Mouse (Mus musculus): Measurements from ENCODE around the gene Zfp146. TPM values are rescaled to one million over a fixed set of nuclear protein-coding genes. Genes with fewer than 3 reads are reported as not detected.
"Not testable (repeated sequence)": the region's sequence is repeated elsewhere in the genome, so short reads cannot be mapped to it uniquely, and the experiment has no call there.

Zfp146 gene
- 20.3 and 21.1 TPM in 2 replicates for polyA plus RNA-seq (2016; fragmentation: Nextera tagmentation; extraction: Ambion mirVana)

- Histone ChIP-seq H3K4me1 (peaks cover 12% of the 10 kb centered on the region), H3K27me3 (ENCODE audit: poor library complexity, severe bottlenecking) (no peaks in the 10 kb centered on the region), H3K27ac (peak within 1 kb of the TSS; percentile 98), H3K36me3 (replicated peaks) (peaks cover 37% of the 10 kb centered on the region), H3K4me3 (peak within 1 kb of the TSS; percentile 79), H3K9me3 (peaks cover 38% of the 10 kb centered on the region)
- under 1% methylated on average over 36 of the region's 36 CpGs for WGBS
- DNase-seq (ENCODE audit: extremely low spot score, low spot score) = peak; percentile 93
These were observed at the start of gene Zfp146 for GRCm38 (mm10) chr7:30169583-30170282. TSS of gene Zfp146 (minus strand) at chr7:30169750.

- WGBS = 79% methylated on average over 2 of the region's 2 CpGs
These were observed 47.7 kb upstream of the Zfp146 start for GRCm38 (mm10) chr7:30217277-30217676.

GRCm38 (mm10) chr7:30216723-30217151 is 47.2 kb upstream of the Zfp146 start:
- Histone ChIP-seq H3K36me3 (replicated peaks) (no peaks in the 10 kb centered on the region), H3K27me3 (ENCODE audit: poor library complexity, severe bottlenecking) (no peaks in the 10 kb centered on the region), H3K4me1 (peaks cover 20% of the 10 kb centered on the region), H3K4me3 (peak overlapping the region; percentile 36), H3K27ac (peak overlapping the region; percentile 73), H3K9me3 (no peaks in the 10 kb centered on the region)
- peak; percentile 87 for DNase-seq (ENCODE audit: extremely low spot score, low spot score)
- WGBS = under 1% methylated on average over 16 of the region's 16 CpGs

More at GRCm38 (mm10) chr7:30217277-30217676, 47.7 kb upstream of the Zfp146 start:
- H3K4me1 ChIP-seq = peaks cover 20% of the 10 kb centered on the region
- peaks cover 2% of the 10 kb centered on the region for H3K36me3 ChIP-seq (replicated peaks)
- H3K4me3 ChIP-seq = no peak overlapping the region
- no peaks in the 10 kb centered on the region for H3K9me3 ChIP-seq
- H3K27me3 ChIP-seq (ENCODE audit: poor library complexity, severe bottlenecking) = no peaks in the 10 kb centered on the region
- no peak overlapping the region for H3K27ac ChIP-seq
- DNase-seq (ENCODE audit: extremely low spot score, low spot score) = no peak

DNA sequence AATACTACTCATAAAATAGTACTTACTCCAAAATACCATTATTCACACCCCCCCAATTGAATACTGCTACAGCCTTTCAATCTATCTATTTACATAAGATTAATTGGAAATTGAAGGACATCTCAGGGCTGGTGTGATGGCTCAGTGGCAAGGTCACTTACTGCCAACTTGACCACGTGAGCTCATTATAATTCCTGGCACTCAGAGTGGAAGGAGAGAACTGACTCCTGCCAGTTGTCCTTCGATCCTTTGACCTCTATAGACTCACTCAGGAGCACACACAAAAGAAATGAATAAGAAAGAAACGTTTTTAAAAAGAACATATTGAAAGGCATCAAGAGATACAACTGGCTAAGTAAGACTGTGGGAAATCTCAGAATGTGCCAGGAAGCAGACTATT is 46.3 kb upstream of the Zfp146 start:
- H3K9me3 ChIP-seq = no peaks in the 10 kb centered on the region
- no peak overlapping the region for H3K4me3 ChIP-seq
- 89% methylated on average over 3 of the region's 3 CpGs for WGBS
- H3K27ac ChIP-seq = no peak overlapping the region
- H3K27me3 ChIP-seq (ENCODE audit: poor library complexity, severe bottlenecking) = no peaks in the 10 kb centered on the region
- H3K36me3 ChIP-seq (replicated peaks) = no peaks in the 10 kb centered on the region
- H3K4me1 ChIP-seq = peaks cover 23% of the 10 kb centered on the region
- no peak for DNase-seq (ENCODE audit: extremely low spot score, low spot score)

- DNase-seq (ENCODE audit: extremely low spot score, low spot score) = no peak
- Histone ChIP-seq H3K9me3 (no peaks in the 10 kb centered on the region), H3K36me3 (replicated peaks) (no peaks in the 10 kb centered on the region), H3K27me3 (ENCODE audit: poor library complexity, severe bottlenecking) (no peaks in the 10 kb centered on the region), H3K27ac (no peak overlapping the region), H3K4me3 (no peak overlapping the region), H3K4me1 (peaks cover 8% of the 10 kb centered on the region)
- WGBS = 92% methylated on average over 3 of the region's 3 CpGs
These were observed 44.3 kb upstream of the Zfp146 start for GRCm38 (mm10) chr7:30213881-30214280.

DNA sequence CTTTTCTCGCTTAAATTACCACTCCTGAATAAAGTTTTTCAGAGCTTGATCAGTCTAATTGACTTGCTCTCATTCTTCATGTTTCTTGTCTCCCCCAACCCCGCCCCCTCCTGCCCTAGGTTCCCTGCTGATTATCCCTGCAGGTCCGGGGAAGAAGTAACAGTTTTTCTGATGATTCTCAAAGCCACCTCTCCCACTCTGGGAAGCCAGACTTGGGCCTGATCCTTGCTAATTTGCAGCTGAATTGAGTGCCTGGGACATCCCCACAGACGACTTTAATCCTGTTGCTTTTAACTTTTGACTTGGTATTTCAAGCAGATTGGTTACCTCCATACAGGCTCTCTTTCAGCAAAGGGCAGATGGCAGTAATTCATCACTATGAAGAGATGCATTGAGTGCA is 41.5 kb upstream of the Zfp146 start:
- Histone ChIP-seq H3K27ac (no peak overlapping the region), H3K27me3 (ENCODE audit: poor library complexity, severe bottlenecking) (no peaks in the 10 kb centered on the region), H3K4me1 (0 out of 2 replicates have a peak, but pooled peaks cover 3% of the 10 kb centered on the region), H3K4me3 (no peak overlapping the region), H3K9me3 (no peaks in the 10 kb centered on the region), H3K36me3 (replicated peaks) (no peaks in the 10 kb centered on the region)
- DNase-seq (ENCODE audit: extremely low spot score, low spot score) = no peak
- WGBS = 15% methylated on average over 4 of the region's 4 CpGs

DNA sequence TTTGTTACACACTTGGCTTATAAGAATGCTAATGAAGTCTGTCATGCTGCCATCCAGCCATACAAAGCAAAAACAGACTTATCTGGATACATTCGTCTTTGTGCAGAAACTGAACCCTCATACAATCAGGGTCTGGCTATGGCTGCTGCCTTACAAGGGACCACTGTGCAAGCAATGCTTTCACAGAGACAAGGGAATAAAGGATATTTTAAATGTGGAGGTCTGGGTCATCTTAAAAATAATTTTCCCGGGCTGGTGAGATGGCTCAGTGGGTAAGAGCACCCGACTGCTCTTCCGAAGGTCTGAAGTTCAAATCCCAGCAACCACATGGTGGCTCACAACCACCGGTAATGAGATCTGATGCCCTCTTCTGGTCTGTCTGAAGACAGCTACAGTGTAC is 36.8 kb upstream of the Zfp146 start:
- DNase-seq (ENCODE audit: extremely low spot score, low spot score); H3K27ac ChIP-seq; H3K4me3 ChIP-seq; H3K36me3 ChIP-seq (replicated peaks); H3K9me3 ChIP-seq; H3K27me3 ChIP-seq (ENCODE audit: poor library complexity, severe bottlenecking): not testable (repeated sequence)
- 62% methylated on average over 5 of the region's 5 CpGs for WGBS
- peaks cover 12% of the 10 kb centered on the region for H3K4me1 ChIP-seq

- DNase-seq (ENCODE audit: extremely low spot score, low spot score) = peak; percentile 51
- Histone ChIP-seq H3K4me1 (peaks cover 9% of the 10 kb centered on the region), H3K4me3 (no peak overlapping the region), H3K27me3 (ENCODE audit: poor library complexity, severe bottlenecking) (no peaks in the 10 kb centered on the region), H3K9me3 (no peaks in the 10 kb centered on the region), H3K27ac (no peak overlapping the region), H3K36me3 (replicated peaks) (no peaks in the 10 kb centered on the region)
- 6% methylated on average over 2 of the region's 2 CpGs for WGBS
These were observed 35.8 kb upstream of the Zfp146 start for GRCm38 (mm10) chr7:30205383-30205782.

DNA sequence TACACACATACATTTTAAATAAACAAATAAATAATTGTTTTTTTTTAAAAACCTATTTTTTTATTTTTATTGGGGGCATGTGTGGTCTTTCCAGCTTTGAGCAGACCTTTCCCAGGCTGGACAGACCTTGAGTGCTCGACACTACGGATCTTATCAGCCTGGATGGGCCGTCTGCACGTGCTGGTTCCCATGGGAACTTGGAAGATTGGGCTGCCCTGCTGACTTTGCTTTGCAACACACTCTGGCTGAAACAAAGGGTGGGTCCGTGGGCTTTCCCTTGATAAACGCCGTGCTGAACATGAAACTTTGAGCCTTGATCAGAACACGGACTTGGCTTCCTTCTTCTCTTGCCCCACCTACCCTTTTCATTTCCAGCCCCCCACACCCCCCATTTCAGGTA is 34.8 kb upstream of the Zfp146 start:
- DNase-seq (ENCODE audit: extremely low spot score, low spot score) = no peak
- H3K36me3 ChIP-seq (replicated peaks) = no peaks in the 10 kb centered on the region
- no peak overlapping the region; the same call in 1 of the 2 replicates for H3K4me3 ChIP-seq
- peaks cover 9% of the 10 kb centered on the region for H3K4me1 ChIP-seq
- H3K27me3 ChIP-seq (ENCODE audit: poor library complexity, severe bottlenecking) = no peaks in the 10 kb centered on the region
- H3K9me3 ChIP-seq = no peaks in the 10 kb centered on the region
- 44% methylated on average over 8 of the region's 8 CpGs for WGBS
- H3K27ac ChIP-seq = no peak overlapping the region

DNA sequence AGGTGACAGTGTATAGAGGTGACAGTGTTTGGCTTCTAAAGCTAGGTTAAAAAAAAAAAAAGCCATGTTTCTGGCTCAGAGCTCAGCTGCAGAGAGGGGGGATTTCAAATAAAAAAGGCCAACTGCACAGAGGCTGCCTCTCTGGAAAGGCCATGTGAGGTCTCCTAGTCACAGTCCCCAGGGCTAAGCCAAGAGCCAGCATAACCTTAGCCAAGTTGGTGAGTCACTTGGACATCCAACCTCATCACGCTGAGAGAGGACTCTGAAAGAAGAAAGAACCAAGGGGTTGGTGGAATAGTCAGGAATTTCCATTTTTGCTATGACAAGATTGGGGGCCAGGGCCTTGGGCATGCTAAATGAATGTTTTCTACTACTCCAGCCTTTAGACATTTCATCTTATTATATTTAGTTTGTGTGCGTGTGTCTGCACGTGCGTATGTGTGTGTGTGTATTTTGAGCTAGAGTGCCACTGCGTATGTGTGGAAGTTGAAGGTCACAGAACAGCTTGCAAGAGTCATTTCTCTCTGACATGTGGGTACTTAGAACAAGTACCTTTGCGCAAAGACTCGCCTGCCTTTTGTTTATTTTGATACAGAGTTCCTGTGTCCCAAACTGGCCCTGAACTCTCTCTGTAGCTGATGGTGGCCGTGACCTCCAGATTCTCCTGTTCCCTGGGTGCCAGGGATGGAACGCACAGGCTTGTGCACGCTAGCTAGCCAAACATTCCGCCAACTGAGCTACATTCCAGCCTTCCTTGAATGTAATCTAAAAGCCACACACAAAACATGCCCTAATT is 33.5 kb upstream of the Zfp146 start:
- H3K4me1 ChIP-seq = peaks cover 16% of the 10 kb centered on the region
- DNase-seq (ENCODE audit: extremely low spot score, low spot score) = no peak
- H3K4me3 ChIP-seq = no peak overlapping the region
- no peaks in the 10 kb centered on the region for H3K36me3 ChIP-seq (replicated peaks)
- no peaks in the 10 kb centered on the region for H3K9me3 ChIP-seq
- 86% methylated on average over 11 of the region's 11 CpGs for WGBS
- no peak overlapping the region for H3K27ac ChIP-seq
- H3K27me3 ChIP-seq (ENCODE audit: poor library complexity, severe bottlenecking) = no peaks in the 10 kb centered on the region

DNA sequence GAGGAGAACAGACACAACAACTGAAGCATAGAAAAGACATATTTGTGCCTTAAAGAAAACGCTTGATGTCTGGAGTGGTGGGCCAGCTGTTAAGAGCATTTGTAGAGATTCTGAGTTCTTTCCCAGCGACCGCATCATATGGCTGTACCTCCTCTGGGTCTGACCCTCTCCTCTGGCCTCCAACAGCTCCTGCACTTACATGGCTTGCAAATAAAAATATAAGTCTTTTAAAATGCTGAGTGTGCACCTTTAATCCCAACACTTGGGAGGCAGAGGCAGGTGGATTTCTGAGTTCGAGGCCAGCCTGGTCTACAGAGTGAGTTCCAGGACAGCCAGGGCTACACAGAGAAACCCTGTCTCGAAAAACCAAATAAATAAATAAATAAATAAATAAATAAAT is 31.1 kb upstream of the Zfp146 start:
- peaks cover 23% of the 10 kb centered on the region for H3K4me1 ChIP-seq
- not testable (repeated sequence) for H3K4me3 ChIP-seq
- 92% methylated on average over 5 of the region's 5 CpGs for WGBS

DNA sequence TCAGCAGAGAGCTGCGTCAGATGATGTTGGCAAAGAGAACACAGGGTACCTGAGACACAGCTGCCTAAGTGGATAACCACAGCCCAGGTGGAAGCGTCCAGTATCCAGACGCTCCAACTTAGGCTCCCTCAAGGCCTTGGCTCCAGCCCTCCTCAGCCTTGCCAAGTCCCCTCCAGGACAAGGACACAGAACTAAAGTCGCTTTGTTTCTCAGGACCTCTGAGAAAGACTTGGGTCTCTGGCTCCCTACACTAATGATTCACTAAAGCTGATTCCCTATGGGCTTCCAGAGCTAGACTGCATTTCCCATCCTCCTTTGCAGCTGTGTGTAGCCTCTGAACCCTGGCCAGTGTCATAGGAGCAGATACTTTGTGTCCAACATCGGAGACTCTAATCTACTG is 30.6 kb upstream of the Zfp146 start:
- no peaks in the 10 kb centered on the region for H3K27me3 ChIP-seq (ENCODE audit: poor library complexity, severe bottlenecking)
- no peak overlapping the region for H3K27ac ChIP-seq
- H3K4me1 ChIP-seq = peaks cover 27% of the 10 kb centered on the region
- DNase-seq (ENCODE audit: extremely low spot score, low spot score) = no peak
- H3K9me3 ChIP-seq = no peaks in the 10 kb centered on the region
- no peaks in the 10 kb centered on the region for H3K36me3 ChIP-seq (replicated peaks)
- WGBS = 84% methylated on average over 5 of the region's 5 CpGs
- no peak overlapping the region for H3K4me3 ChIP-seq

More for the DNA sequence above, 31.1 kb upstream of the Zfp146 start:
- H3K36me3 ChIP-seq (replicated peaks); H3K27ac ChIP-seq; H3K27me3 ChIP-seq (ENCODE audit: poor library complexity, severe bottlenecking); H3K9me3 ChIP-seq; DNase-seq (ENCODE audit: extremely low spot score, low spot score): not testable (repeated sequence)
